Mouse (Mus musculus) skeletal muscle tissue, adult 2 months (tissue): ENCODE measurements around the gene Gjc1.

ENCODE experiments used
- DNase-seq: peaks from one replicate; pipeline ENCODE4 v3.0.0-alpha.2; 2012; ENCODE audit warnings: low read depth, low spot score

Gene Gjc1

DNA sequence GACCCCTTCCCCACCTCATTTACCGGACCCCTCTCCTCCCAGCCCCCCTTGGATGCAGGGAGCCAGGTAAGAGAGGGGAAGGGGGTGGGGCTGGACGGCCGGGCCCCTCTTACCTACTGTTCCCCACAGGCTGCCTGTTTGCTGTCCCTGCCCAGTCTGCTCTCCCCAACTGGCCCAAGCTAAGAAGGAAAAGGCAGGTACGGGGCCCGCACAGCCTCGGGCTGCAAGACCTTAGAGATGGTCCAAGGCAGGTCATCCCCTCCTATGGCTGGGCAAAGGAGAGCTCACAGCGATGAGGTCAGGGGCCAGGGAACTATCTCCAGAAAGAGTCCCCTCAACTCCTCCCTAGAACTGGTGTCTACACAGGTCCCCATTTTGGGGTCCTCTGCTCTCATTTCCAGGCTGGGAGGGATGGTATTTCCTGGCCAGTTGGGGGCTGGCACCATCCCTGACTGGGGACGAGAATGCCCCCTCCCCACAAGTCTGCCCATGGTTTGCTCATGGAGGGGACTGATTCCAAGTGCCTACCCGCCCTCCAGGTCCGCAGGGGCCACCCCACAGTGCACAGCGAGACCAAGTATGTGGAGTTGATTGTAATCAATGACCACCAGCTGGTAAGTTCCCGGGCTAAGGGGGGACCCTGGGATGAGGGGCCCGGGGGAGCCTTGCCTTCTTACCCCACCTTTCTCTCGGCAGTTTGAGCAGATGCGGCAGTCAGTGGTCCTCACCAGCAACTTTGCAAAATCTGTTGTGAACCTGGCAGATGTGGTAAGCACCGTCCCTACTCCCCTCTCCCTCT, 47.4 kb downstream of the Gjc1 start:
- no peak for DNase-seq

DNA sequence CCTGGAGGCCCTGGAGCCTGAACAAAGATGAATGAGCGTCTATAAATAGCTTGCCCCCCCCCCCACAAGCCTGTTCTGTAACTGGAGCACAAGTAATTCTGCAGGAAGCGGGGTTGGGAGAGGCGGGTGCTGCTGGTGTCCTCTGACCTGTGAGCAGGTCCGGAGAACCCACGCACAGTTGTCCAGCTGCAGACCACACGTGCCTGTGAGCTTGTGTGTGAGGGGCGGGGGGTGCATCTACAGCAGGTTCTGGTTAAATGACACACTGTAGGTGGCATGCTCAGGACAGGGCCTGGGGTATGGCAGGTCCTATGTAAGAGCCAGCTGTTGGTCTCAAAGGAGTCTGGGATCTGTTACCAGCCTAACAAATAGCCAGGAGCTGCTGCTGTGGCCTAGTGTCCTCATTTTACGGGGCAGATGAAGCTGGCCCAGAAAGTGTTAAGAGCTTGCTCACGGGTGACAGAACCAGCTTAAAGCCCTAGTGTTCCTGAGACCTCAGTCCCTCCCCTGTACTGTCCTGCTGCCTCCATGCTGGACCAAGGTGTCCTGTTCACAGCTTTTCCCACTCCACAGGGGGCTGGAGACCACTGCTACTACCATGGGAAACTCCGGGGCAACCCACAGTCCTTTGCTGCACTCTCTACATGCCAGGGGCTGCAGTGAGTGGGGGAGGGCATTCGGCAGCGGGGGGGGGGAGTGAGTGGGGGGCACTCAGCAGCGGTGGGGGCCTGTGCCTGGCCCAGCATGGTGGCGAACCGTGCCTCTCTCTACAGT, 48.7 kb downstream of the Gjc1 start:
- no peak for DNase-seq

DNA sequence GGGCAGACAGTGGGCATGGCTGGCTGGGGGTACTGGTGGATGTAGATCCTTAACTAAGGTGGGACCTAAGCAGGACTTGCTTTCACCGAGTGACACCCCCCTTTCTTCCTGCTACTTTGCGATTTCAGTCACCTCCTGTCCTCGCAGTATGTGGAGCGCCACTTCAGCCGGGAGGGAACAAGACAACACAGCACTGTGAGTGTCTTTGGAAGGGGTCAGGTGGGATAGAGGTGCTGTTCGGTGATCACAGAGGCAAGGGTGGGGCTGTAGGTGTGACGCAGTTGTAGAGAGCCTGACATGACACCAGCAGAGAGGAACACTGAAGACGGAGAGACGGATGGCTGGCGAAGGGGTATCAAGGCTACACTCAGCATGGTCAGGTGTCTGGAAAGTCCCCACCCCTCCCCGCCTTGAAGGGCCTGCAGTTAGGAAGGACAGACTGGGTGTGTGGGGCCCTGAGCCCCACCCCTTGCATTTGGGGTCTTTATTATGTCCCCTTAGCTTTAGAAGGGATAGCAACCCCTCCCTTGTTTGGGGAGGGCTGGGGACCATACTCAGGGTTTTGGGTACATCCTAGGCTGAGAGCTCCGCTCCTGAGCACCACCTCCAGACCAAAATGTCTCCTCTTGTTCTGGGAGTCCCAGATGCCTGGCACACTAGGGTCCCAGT, 49.4 kb downstream of the Gjc1 start:
- no peak for DNase-seq

- DNase-seq: no peak
Observed at GRCm38 (mm10) chr11:102769141-102769540, 50.4 kb downstream of the Gjc1 start.

- DNase-seq: peak; percentile 51
Observed at GRCm38 (mm10) chr11:102767055-102767670, 52.3 kb downstream of the Gjc1 start.

DNA sequence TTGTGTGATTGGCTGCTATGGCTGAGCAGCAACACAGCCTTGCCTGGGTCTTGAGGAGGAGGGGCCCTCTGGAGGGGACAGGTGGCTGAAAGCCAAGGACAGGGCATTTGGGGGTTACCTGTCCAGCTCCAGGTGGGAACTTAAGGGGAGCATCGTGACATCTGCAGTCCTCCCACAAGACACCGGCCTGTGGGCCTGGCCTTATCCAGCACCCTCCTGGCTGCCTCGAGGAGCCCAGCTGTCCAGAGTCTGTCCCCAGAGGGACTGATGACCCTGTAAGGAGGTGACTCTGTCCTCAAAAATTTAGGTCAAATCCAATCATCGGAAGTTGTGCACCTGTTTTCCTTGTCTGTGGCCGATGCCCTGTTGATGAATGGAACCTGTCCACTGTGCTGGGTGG, 54.1 kb downstream of the Gjc1 start:
- no peak for DNase-seq

GRCm38 (mm10) chr11:102763009-102763767, 56.3 kb downstream of the Gjc1 start:
- no peak for DNase-seq

- DNase-seq: no peak
Observed at GRCm38 (mm10) chr11:102762248-102762647, 57.3 kb downstream of the Gjc1 start.

DNA sequence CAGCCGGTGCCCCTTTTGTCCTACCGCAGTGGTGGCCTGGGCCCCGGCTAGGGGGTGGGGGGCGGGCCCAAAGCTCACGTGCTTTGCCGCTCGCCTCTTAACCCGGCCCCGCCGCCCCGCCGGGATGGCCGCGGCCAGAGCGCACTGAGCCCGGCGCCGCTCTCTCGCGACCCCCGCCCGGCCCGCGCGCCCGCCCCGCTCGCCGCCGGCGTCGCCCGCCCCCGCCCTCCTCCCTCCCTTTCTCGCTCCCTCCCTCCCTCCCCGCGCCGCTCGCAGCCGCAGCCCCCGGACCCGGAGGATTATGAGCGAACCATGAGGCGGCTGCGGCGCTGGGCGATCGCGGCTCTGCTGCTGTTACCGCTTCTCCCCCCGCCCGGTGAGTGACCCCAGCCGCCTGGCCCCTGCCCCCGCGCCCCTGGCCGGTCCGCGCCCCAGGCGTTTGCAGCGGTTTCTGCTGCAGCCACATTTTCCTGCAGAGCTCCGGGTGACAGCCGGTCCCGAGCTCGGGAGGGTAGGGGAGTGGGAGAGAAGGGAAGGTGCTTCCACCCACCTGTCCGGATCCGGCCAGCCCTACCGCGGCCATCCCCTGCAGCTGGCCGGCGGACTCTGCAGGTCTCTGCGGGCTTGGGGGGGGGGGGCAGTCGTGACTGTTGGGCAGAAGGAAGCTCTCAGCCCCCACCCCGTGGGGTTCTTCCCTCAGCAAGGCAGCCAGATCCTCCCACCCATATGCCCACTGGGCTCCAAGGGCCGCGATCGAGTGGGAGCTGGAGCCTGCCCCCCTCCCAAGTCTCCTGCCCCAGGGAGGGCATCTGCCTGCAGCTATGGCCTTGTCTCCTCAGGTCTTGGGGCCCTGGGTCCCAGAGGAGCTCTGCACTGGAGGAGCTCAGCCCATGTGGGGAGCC, 57.9 kb downstream of the Gjc1 start, which contains the start of gene Adam11:
Adam11 (plus strand) TSS at position 131 of the 902 bp plus-strand sequence.
- DNase-seq: no peak

- no peak for DNase-seq
Observed at GRCm38 (mm10) chr11:102760805-102761308, 58.6 kb downstream of the Gjc1 start.

DNA sequence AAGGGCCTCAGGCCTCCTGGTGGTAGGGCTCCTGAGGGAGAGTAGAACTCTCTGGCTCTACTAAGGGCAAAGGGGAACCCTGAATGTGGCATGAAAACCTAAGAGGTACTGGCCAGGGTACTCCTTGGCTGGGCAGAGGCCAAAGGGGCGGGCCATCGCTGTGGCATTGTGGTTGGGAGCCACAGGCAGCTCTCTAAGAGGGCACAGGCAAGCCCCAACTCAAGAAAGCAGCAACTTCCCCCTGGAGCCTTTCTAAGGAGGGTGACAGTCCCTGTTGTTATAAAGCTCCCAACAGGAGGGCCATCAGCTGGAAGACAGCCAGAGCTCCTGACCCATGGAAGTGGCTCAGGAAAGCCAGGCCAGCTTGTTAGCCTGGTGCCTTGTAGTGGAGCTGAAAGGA, 60.5 kb downstream of the Gjc1 start:
- no peak for DNase-seq

DNA sequence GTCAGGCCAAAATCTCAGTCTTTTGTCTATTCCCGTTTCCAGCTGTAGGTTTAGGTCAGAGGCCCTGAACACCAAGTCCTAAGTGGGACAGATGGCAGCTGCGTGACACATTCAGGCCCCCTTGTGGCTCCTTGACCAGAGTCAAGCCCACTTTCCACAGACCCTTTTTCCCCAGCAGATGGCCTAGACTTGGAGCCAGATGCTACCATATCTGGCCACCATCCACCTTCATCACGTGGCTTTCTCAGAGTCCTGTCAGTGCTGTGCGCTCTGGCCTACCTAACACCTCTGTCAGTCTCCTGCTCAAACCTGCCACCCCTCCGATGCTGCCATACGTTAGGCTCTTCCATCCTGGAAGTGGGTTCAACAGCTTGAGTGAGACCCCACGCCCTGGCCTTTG, 64.1 kb downstream of the Gjc1 start:
- no peak for DNase-seq

GRCm38 (mm10) chr11:102754416-102754815, 65.1 kb downstream of the Gjc1 start:
- DNase-seq: no peak

- no peak for DNase-seq
Observed at GRCm38 (mm10) chr11:102753591-102754324, 65.7 kb downstream of the Gjc1 start.

- DNase-seq: no peak
Observed at GRCm38 (mm10) chr11:102752896-102753590, 66.5 kb downstream of the Gjc1 start.

DNA sequence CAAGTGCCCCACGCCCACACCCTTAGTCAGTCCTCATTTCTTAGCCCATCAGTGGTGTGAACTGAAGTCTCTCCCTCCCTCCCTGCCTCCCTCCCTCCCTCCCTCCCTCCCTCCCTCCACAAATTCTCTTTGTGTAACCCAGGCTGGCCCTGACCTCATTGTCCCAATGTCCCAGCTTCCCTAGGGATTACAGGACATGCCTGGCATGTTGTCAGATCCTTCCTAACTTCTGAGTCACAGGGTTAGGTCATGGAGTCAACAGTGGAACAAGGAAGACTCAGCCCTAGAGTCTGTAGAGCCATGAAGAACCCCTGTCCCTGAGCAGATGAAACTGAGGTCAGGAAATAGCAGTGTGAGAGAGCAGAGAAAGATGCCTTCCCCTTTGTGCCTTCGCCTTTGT, 69.8 kb downstream of the Gjc1 start:
- DNase-seq: no peak
